Mouse (Mus musculus) erythroblast, embryonic 14.5 days (primary cell): ENCODE measurements around the gene Pecam1. TPM values are rescaled to one million over a fixed set of nuclear protein-coding genes. Genes with fewer than 3 reads are reported as not detected.

ENCODE experiments used
- H3K27me3 ChIP-seq: 2 replicates; pipeline ENCODE4 v1.6.1; 2012; ENCODE audit warnings: inconsistent platforms; ENCODE audit not compliant: control insufficient read depth
- H3K36me3 ChIP-seq: 2 replicates; pipeline ENCODE4 v1.6.1; 2012; ENCODE audit warnings: mild to moderate bottlenecking, inconsistent platforms; ENCODE audit not compliant: control insufficient read depth
- H3K4me1 ChIP-seq: 2 replicates; pipeline ENCODE4 v1.6.1; 2012; ENCODE audit warnings: inconsistent platforms; ENCODE audit not compliant: control insufficient read depth
- H3K4me3 ChIP-seq: replicated peaks from 2 replicates; pipeline ENCODE3; 2012; ENCODE audit warnings: moderate library complexity, mild to moderate bottlenecking, inconsistent platforms
- H3K9me3 ChIP-seq: 2 replicates; pipeline ENCODE4 v1.6.1; 2012; ENCODE audit warnings: low read length, inconsistent platforms, mixed read lengths; ENCODE audit not compliant: control insufficient read depth
- GATA1 ChIP-seq: IDR thresholded peaks from 2 replicates; pipeline ENCODE4 v1.6.1; 2012; ENCODE audit warnings: low read length, inconsistent platforms, mixed read lengths
- TAL1 ChIP-seq: IDR thresholded peaks from 3 replicates; pipeline ENCODE4 v1.6.1; 2012; ENCODE audit warnings: low read length, inconsistent platforms, mixed read lengths
- polyA plus RNA-seq: library from polyadenylated mRNA; stranded (reverse); fragments of >175 nt; gene quantifications from 2 replicates; pipeline ENCODE4 v1.2.3, GENCODE M21; 2012

Gene Pecam1
- polyA plus RNA-seq, 1 experiment = not detected

GRCm38 (mm10) chr11:106614339-106614645, 136.1 kb downstream of the Pecam1 start:
- Histone ChIP-seq H3K4me1 (peaks cover 42% of the 10 kb centered on the region), H3K27me3 (0 out of 2 replicates have a peak, but pooled peaks cover 3% of the 10 kb centered on the region), H3K4me3 (no peak overlapping the region), H3K9me3 (no peaks in the 10 kb centered on the region), H3K36me3 (no peaks in the 10 kb centered on the region)
- TF ChIP-seq TAL1 (no peak), GATA1 (no peak)

GRCm38 (mm10) chr11:106613638-106614338, 136.6 kb downstream of the Pecam1 start:
- Histone ChIP-seq H3K9me3 (no peaks in the 10 kb centered on the region), H3K4me3 (peak overlapping the region; percentile 88), H3K27me3 (0 out of 2 replicates have a peak, but pooled peaks cover 3% of the 10 kb centered on the region), H3K4me1 (peaks cover 43% of the 10 kb centered on the region), H3K36me3 (no peaks in the 10 kb centered on the region)
- TF ChIP-seq TAL1 (no peak), GATA1 (no peak)

- H3K27me3 ChIP-seq = 0 out of 2 replicates have a peak, but pooled peaks cover 3% of the 10 kb centered on the region
- peak within 1 kb of the TSS; percentile 88 for H3K4me3 ChIP-seq
- no peaks in the 10 kb centered on the region for H3K9me3 ChIP-seq
- no peak for TF ChIP-seq GATA1
- no peak for TF ChIP-seq TAL1
- no peaks in the 10 kb centered on the region for H3K36me3 ChIP-seq
- H3K4me1 ChIP-seq = peaks cover 43% of the 10 kb centered on the region
Observed at GRCm38 (mm10) chr11:106612961-106613637, 137.3 kb downstream of the Pecam1 start, which contains the start of gene Tex2. Gene Tex2 (minus strand): TSS chr11:106613423.

- Histone ChIP-seq H3K4me3 (peak overlapping the region; percentile 88), H3K4me1 (peaks cover 45% of the 10 kb centered on the region), H3K36me3 (no peaks in the 10 kb centered on the region), H3K9me3 (no peaks in the 10 kb centered on the region), H3K27me3 (0 out of 2 replicates have a peak, but pooled peaks cover 3% of the 10 kb centered on the region)
- TF ChIP-seq TAL1 (no peak), GATA1 (no peak)
Observed at GRCm38 (mm10) chr11:106612209-106612960, 138.0 kb downstream of the Pecam1 start.

GRCm38 (mm10) chr11:106609731-106610130, 140.7 kb downstream of the Pecam1 start:
- no peak for TF ChIP-seq TAL1
- TF ChIP-seq GATA1 = no peak
- Histone ChIP-seq H3K4me3 (no peak overlapping the region), H3K4me1 (peaks cover 48% of the 10 kb centered on the region), H3K36me3 (peaks cover 1% of the 10 kb centered on the region), H3K27me3 (0 out of 2 replicates have a peak, but pooled peaks cover 3% of the 10 kb centered on the region), H3K9me3 (peaks cover under 1% of the 10 kb centered on the region)

GRCm38 (mm10) chr11:106607316-106607715, 143.1 kb downstream of the Pecam1 start:
- peaks cover 6% of the 10 kb centered on the region for H3K36me3 ChIP-seq
- H3K4me1 ChIP-seq = peaks cover 45% of the 10 kb centered on the region
- peaks cover 5% of the 10 kb centered on the region for H3K9me3 ChIP-seq
- H3K27me3 ChIP-seq = no peaks in the 10 kb centered on the region
- no peak for TF ChIP-seq TAL1
- TF ChIP-seq GATA1 = no peak
- no peak overlapping the region for H3K4me3 ChIP-seq

GRCm38 (mm10) chr11:106606042-106606441, 144.4 kb downstream of the Pecam1 start:
- peaks cover 5% of the 10 kb centered on the region for H3K9me3 ChIP-seq
- H3K36me3 ChIP-seq = peaks cover 13% of the 10 kb centered on the region
- peaks cover 44% of the 10 kb centered on the region for H3K4me1 ChIP-seq
- TF ChIP-seq TAL1 (no peak), GATA1 (no peak)
- H3K4me3 ChIP-seq = no peak overlapping the region
- H3K27me3 ChIP-seq = no peaks in the 10 kb centered on the region

Other genes with a start within 250 kb of the Pecam1 start
- gene Tex2, start 137.2 kb downstream of the Pecam1 start, polyA plus RNA-seq = 0.44 and 0.56 TPM in 2 replicates
- not detected in 2 replicates for gene Milr1, start 598 bp upstream of the Pecam1 start, polyA plus RNA-seq
- 0.12 and 0.24 TPM in 2 replicates for gene Polg2, start 28.9 kb upstream of the Pecam1 start, polyA plus RNA-seq
- gene Ddx5, start 38.6 kb upstream of the Pecam1 start, polyA plus RNA-seq = 120 and 130 TPM in 2 replicates
- 0.58 and 0.68 TPM in 2 replicates for gene Cep95, start 38.6 kb upstream of the Pecam1 start, polyA plus RNA-seq
- gene Smurf2, start 170.1 kb upstream of the Pecam1 start, polyA plus RNA-seq = 0.03 and 0.10 TPM in 2 replicates
- 0.83 and 1.5 TPM in 2 replicates for gene Kpna2, start 248.9 kb upstream of the Pecam1 start, polyA plus RNA-seq